Mouse (Mus musculus) olfactory bulb, adult 2 months (tissue): Measurements from ENCODE around the gene Tgoln1.

Experiments used
- CTCF ChIP-seq: fragments of 200-500 bp; IDR thresholded peaks from 2 replicates; pipeline ENCODE4 v1.5.1; 2012; ENCODE audit warnings: low read depth, mild to moderate bottlenecking, low read length, moderate library complexity; ENCODE audit not compliant: insufficient read depth
- POLR2A ChIP-seq: fragments of 200-500 bp; IDR thresholded peaks from 2 replicates; pipeline ENCODE4 v1.6.1; 2012; ENCODE audit warnings: mild to moderate bottlenecking, low read depth, low read length, moderate library complexity; ENCODE audit not compliant: insufficient read depth

- no peak for TF ChIP-seq POLR2A
- no peak for TF ChIP-seq CTCF
These were observed 56.0 kb downstream of the Tgoln1 start for GRCm38 (mm10) chr6:72560801-72561200.
